Mouse (Mus musculus): ENCODE data around the gene E2f8. TPM values are rescaled to one million over a fixed set of nuclear protein-coding genes. Genes with fewer than 3 reads are reported as not detected.
A peak's percentile ranks its signal among the peaks of the same experiment; 100 is the strongest.

Gene E2f8
- polyA plus RNA-seq, 1 experiment = 36.3 TPM

- WGBS = 65% methylated on average over 2 of the region's 2 CpGs
- Histone ChIP-seq H3K4me1 (ENCODE audit: control insufficient read depth, insufficient read depth, low read length) (peaks cover 2% of the 10 kb centered on the region; the same call in 1 of the 2 replicates), H3K4me3 (replicated peaks; ENCODE audit: control insufficient read depth, low read depth, low read length) (no peak overlapping the region), H3K27ac (ENCODE audit: control insufficient read depth, insufficient read depth, low read depth, low read length, poor library complexity) (no peak overlapping the region)
- TF ChIP-seq CTCF (IDR thresholded peaks at IDR 0.05; ENCODE audit: control insufficient read depth, insufficient read depth, low read length) = no peak
- TF ChIP-seq POLR2A (IDR thresholded peaks at IDR 0.05; ENCODE audit: borderline replicate concordance, control insufficient read depth, low read depth, low read length) = no peak
Observed at GRCm38 (mm10) chr7:48888751-48889150, 7.4 kb upstream of the E2f8 start.

- TF ChIP-seq CTCF (IDR thresholded peaks at IDR 0.05; ENCODE audit: control insufficient read depth, insufficient read depth, low read length) = no peak
- no peak for TF ChIP-seq POLR2A (IDR thresholded peaks at IDR 0.05; ENCODE audit: borderline replicate concordance, control insufficient read depth, low read depth, low read length)
- no peak overlapping the region for H3K27ac ChIP-seq (ENCODE audit: control insufficient read depth, insufficient read depth, low read depth, low read length, poor library complexity)
- H3K4me3 ChIP-seq (replicated peaks; ENCODE audit: control insufficient read depth, low read depth, low read length) = no peak overlapping the region
- no peaks in the 10 kb centered on the region; the same call in 1 of the 2 replicates for H3K4me1 ChIP-seq (ENCODE audit: control insufficient read depth, insufficient read depth, low read length)
- 50% methylated on average over 8 of the region's 8 CpGs for WGBS
Observed at GRCm38 (mm10) chr7:48887973-48888372, 6.6 kb upstream of the E2f8 start.

- Histone ChIP-seq H3K4me3 (replicated peaks; ENCODE audit: control insufficient read depth, low read depth, low read length) (no peak overlapping the region), H3K27ac (ENCODE audit: control insufficient read depth, insufficient read depth, low read depth, low read length, poor library complexity) (no peak overlapping the region), H3K4me1 (ENCODE audit: control insufficient read depth, insufficient read depth, low read length) (no peaks in the 10 kb centered on the region; the same call in 1 of the 2 replicates)
- TF ChIP-seq POLR2A (IDR thresholded peaks at IDR 0.05; ENCODE audit: borderline replicate concordance, control insufficient read depth, low read depth, low read length) (no peak), CTCF (IDR thresholded peaks at IDR 0.05; ENCODE audit: control insufficient read depth, insufficient read depth, low read length) (no peak)
- 55% methylated on average over 5 of the region's 5 CpGs for WGBS
Observed at GRCm38 (mm10) chr7:48884266-48884611, 2.8 kb upstream of the E2f8 start.

GRCm38 (mm10) chr7:48883525-48884265 lies 2.3 kb upstream of the E2f8 start:
- no peak overlapping the region for H3K4me3 ChIP-seq (replicated peaks; ENCODE audit: control insufficient read depth, low read depth, low read length)
- WGBS = 63% methylated on average over 4 of the region's 4 CpGs
- TF ChIP-seq CTCF (IDR thresholded peaks at IDR 0.05; ENCODE audit: control insufficient read depth, insufficient read depth, low read length) (no peak), POLR2A (IDR thresholded peaks at IDR 0.05; ENCODE audit: borderline replicate concordance, control insufficient read depth, low read depth, low read length) (no peak)
- H3K27ac ChIP-seq (ENCODE audit: control insufficient read depth, insufficient read depth, low read depth, low read length, poor library complexity) = no peak overlapping the region
- H3K4me1 ChIP-seq (ENCODE audit: control insufficient read depth, insufficient read depth, low read length) = no peaks in the 10 kb centered on the region; the same call in 1 of the 2 replicates

- Histone ChIP-seq H3K4me1 (ENCODE audit: control insufficient read depth, insufficient read depth, low read length) (no peaks in the 10 kb centered on the region; the same call in 1 of the 2 replicates), H3K4me3 (replicated peaks; ENCODE audit: control insufficient read depth, low read depth, low read length) (peak overlapping the region; percentile 78), H3K27ac (ENCODE audit: control insufficient read depth, insufficient read depth, low read depth, low read length, poor library complexity) (peak overlapping the region; percentile 72)
- TF ChIP-seq CTCF (IDR thresholded peaks at IDR 0.05; ENCODE audit: control insufficient read depth, insufficient read depth, low read length) (no peak), POLR2A (IDR thresholded peaks at IDR 0.05; ENCODE audit: borderline replicate concordance, control insufficient read depth, low read depth, low read length) (0 out of 2 replicates have a peak, but pooled peaks have one; percentile 16)
- under 1% methylated on average over 28 of the region's 28 CpGs for WGBS
Observed at GRCm38 (mm10) chr7:48881971-48882609, 694 bp upstream of the E2f8 start.

GRCm38 (mm10) chr7:48880591-48881481 lies 560 bp downstream of the E2f8 start:
- H3K4me1 ChIP-seq (ENCODE audit: control insufficient read depth, insufficient read depth, low read length) = no peaks in the 10 kb centered on the region; the same call in 1 of the 2 replicates

GRCm38 (mm10) chr7:48879574-48879973 lies 1.8 kb downstream of the E2f8 start:
- H3K4me1 ChIP-seq (ENCODE audit: control insufficient read depth, insufficient read depth, low read length) = no peaks in the 10 kb centered on the region; the same call in 1 of the 2 replicates
- TF ChIP-seq POLR2A (IDR thresholded peaks at IDR 0.05; ENCODE audit: borderline replicate concordance, control insufficient read depth, low read depth, low read length) = no peak
- TF ChIP-seq CTCF (IDR thresholded peaks at IDR 0.05; ENCODE audit: control insufficient read depth, insufficient read depth, low read length) = no peak
- WGBS = 31% methylated on average over 3 of the region's 3 CpGs
- peak overlapping the region; percentile 79 for H3K4me3 ChIP-seq (replicated peaks; ENCODE audit: control insufficient read depth, low read depth, low read length)
- no peak overlapping the region for H3K27ac ChIP-seq (ENCODE audit: control insufficient read depth, insufficient read depth, low read depth, low read length, poor library complexity)

More at GRCm38 (mm10) chr7:48880591-48881481, 560 bp downstream of the E2f8 start:
- Histone ChIP-seq H3K4me3 (replicated peaks; ENCODE audit: control insufficient read depth, low read depth, low read length) (peak overlapping the region; percentile 87), H3K27ac (ENCODE audit: control insufficient read depth, insufficient read depth, low read depth, low read length, poor library complexity) (peak overlapping the region; percentile 95)
- TF ChIP-seq CTCF (IDR thresholded peaks at IDR 0.05; ENCODE audit: control insufficient read depth, insufficient read depth, low read length) = no peak
- peak; percentile 81 for TF ChIP-seq POLR2A (IDR thresholded peaks at IDR 0.05; ENCODE audit: borderline replicate concordance, control insufficient read depth, low read depth, low read length)
- WGBS = under 1% methylated on average over 77 of the region's 77 CpGs

All from bone marrow, adult 2 months (tissue).